In genomic region chr17:50469543-50470431, GRCm38 (mm10) we compare ENCODE assay signal across 7 mouse cellular contexts. TPM values are rescaled to one million over a fixed set of nuclear protein-coding genes. Genes with fewer than 3 reads are reported as not detected.
DNase-seq lines count a peak whose midpoint lies in the region; ATAC-seq and TF ChIP-seq lines count a peak whose summit lies in the region.

No protein-coding gene starts in this region.

- H3K27me3 ChIP-seq in intestine, postnatal 0 days (replicated peaks; ENCODE audit: control insufficient read depth, insufficient read depth, low read length): no peaks in the 10 kb centered on the region
- no peaks in the 10 kb centered on the region for H3K27me3 ChIP-seq in limb, embryonic 12.5 days
- no peaks in the 10 kb centered on the region for H3K27me3 ChIP-seq in midbrain, embryonic 13.5 days
- no peaks in the 10 kb centered on the region for H3K27me3 ChIP-seq in stomach, embryonic 14.5 days (ENCODE audit: control insufficient read depth, insufficient read depth, low read length)

- H3K36me3 ChIP-seq in intestine, postnatal 0 days (ENCODE audit: control insufficient read depth, insufficient read depth): no peaks in the 10 kb centered on the region
- no peaks in the 10 kb centered on the region for H3K36me3 ChIP-seq in limb, embryonic 12.5 days
- H3K36me3 ChIP-seq in midbrain, embryonic 13.5 days: no peaks in the 10 kb centered on the region
- no peaks in the 10 kb centered on the region for H3K36me3 ChIP-seq in stomach, embryonic 14.5 days (ENCODE audit: control insufficient read depth, insufficient read depth, low read length)

- peak overlapping the region; percentile 49 for H3K4me2 ChIP-seq in intestine, postnatal 0 days (replicated peaks; ENCODE audit: low read depth)
- H3K4me2 ChIP-seq in limb, embryonic 12.5 days: peak overlapping the region; percentile 52
- peak overlapping the region; percentile 48 for H3K4me2 ChIP-seq in midbrain, embryonic 13.5 days (replicated peaks)
- peak overlapping the region; percentile 12 for H3K4me2 ChIP-seq in stomach, embryonic 14.5 days (replicated peaks; ENCODE audit: low read depth, low read length)

- 0 out of 2 replicates have a peak overlapping the region, but pooled peaks have one; percentile 11 for H3K4me3 ChIP-seq in intestine, postnatal 0 days (ENCODE audit: low read depth, low read length)
- H3K4me3 ChIP-seq in limb, embryonic 12.5 days (replicated peaks): peak overlapping the region; percentile 19
- H3K4me3 ChIP-seq in midbrain, embryonic 13.5 days (replicated peaks): peak overlapping the region; percentile 28
- no peak overlapping the region for H3K4me3 ChIP-seq in stomach, embryonic 14.5 days (ENCODE audit: low read depth, low read length)

- ATAC-seq in intestine, postnatal 0 days: no peak
- peak; percentile 56; the same call in 1 of the 2 replicates for ATAC-seq in limb, embryonic 12.5 days (ENCODE audit: insufficient number of reproducible peaks, insufficient read depth, low FRiP score, low TSS enrichment, low read depth)
- peak; percentile 86 for ATAC-seq in midbrain, embryonic 13.5 days
- no peak for ATAC-seq in stomach, embryonic 14.5 days (ENCODE audit: insufficient number of reproducible peaks, insufficient read depth, low FRiP score, low read depth)

- peak overlapping the region; percentile 42 for H3K27ac ChIP-seq in intestine, postnatal 0 days (ENCODE audit: low read depth, low read length)
- H3K27ac ChIP-seq in limb, embryonic 12.5 days: peak overlapping the region; percentile 90
- peak overlapping the region; percentile 70 for H3K27ac ChIP-seq in midbrain, embryonic 13.5 days
- H3K27ac ChIP-seq in stomach, embryonic 14.5 days (ENCODE audit: low read length): peak overlapping the region; percentile 70; the same call in 1 of the 2 replicates

- H3K9ac ChIP-seq in intestine, postnatal 0 days (ENCODE audit: low read depth, low read length): no peak overlapping the region
- H3K9ac ChIP-seq in limb, embryonic 12.5 days (replicated peaks): no peak overlapping the region; the same call in 1 of the 2 replicates
- H3K9ac ChIP-seq in midbrain, embryonic 13.5 days (replicated peaks): no peak overlapping the region
- H3K9ac ChIP-seq in stomach, embryonic 14.5 days (replicated peaks; ENCODE audit: low read depth, low read length): no peak overlapping the region

- no peaks in the 10 kb centered on the region for H3K4me1 ChIP-seq in intestine, postnatal 0 days (replicated peaks; ENCODE audit: control insufficient read depth, insufficient read depth, low read length)
- peaks cover 17% of the 10 kb centered on the region for H3K4me1 ChIP-seq in limb, embryonic 12.5 days (replicated peaks)
- peaks cover 18% of the 10 kb centered on the region for H3K4me1 ChIP-seq in midbrain, embryonic 13.5 days (replicated peaks)
- no peaks in the 10 kb centered on the region; the same call in none of the 2 replicates for H3K4me1 ChIP-seq in stomach, embryonic 14.5 days (ENCODE audit: control insufficient read depth, insufficient read depth, low read length)

- DNase-seq in MN1 (ENCODE audit: low spot score): peak; percentile 84
- DNase-seq in c-Kit-positive CD71-negative TER-119-negative erythroid progenitor cells, embryonic 14.5 days (ENCODE audit: low read depth): peak; percentile 46
- DNase-seq in frontal cortex, postnatal 14 days (ENCODE audit: low spot score in 2 of 2): peak; percentile 22 to 28

- H3K9me3 ChIP-seq in intestine, postnatal 0 days (ENCODE audit: control insufficient read depth): no peaks in the 10 kb centered on the region
- H3K9me3 ChIP-seq in limb, embryonic 12.5 days: no peaks in the 10 kb centered on the region
- no peaks in the 10 kb centered on the region for H3K9me3 ChIP-seq in midbrain, embryonic 13.5 days
- no peaks in the 10 kb centered on the region for H3K9me3 ChIP-seq in stomach, embryonic 14.5 days (ENCODE audit: control insufficient read depth, low read depth, low read length)

- WGBS in intestine, postnatal 0 days: 31% methylated on average over 13 of the region's 13 CpGs
- WGBS in limb, embryonic 12.5 days: 26% methylated on average over 13 of the region's 13 CpGs
- 9% methylated on average over 13 of the region's 13 CpGs for WGBS in midbrain, embryonic 13.5 days
- WGBS in stomach, embryonic 14.5 days: 32% methylated on average over 13 of the region's 13 CpGs

- TF ChIP-seq CTCF in intestine, postnatal 0 days (IDR thresholded peaks at IDR 0.05; ENCODE audit: low read depth): no peak

RNA-seq across cellular contexts. Expression of gene Plcl2, which starts 39.4 kb away (rescaled TPM):
- 4.3 and 4.8 TPM in 2 replicates for polyA plus RNA-seq in intestine, postnatal 0 days (2015; fragmentation: Nextera tagmentation; extraction: Ambion mirVana)
- 4.9 and 5.2 TPM in 2 replicates for polyA plus RNA-seq in limb, embryonic 12.5 days (2016; fragmentation: Nextera tagmentation; extraction: Ambion mirVana)
- polyA plus RNA-seq in midbrain, embryonic 13.5 days (2015; fragmentation: Nextera tagmentation; extraction: Ambion mirVana): 7.5 and 8.0 TPM in 2 replicates
- polyA plus RNA-seq in stomach, embryonic 14.5 days (2014; fragmentation: Nextera tagmentation; extraction: Ambion mirVana): 5.1 and 5.9 TPM in 2 replicates

Comparison
In these comparisons a context has a peak if more than half of its experiments do, and no peak if none do; other contexts are left out.
1. DNase-seq: peak in every context shown above with its lines; median percentile 84 in MN1; 46 in c-Kit-positive CD71-negative TER-119-negative erythroid progenitor cells, embryonic 14.5 days; 25 in frontal cortex, postnatal 14 days.
2. ATAC-seq: peak in limb, embryonic 12.5 days (single experiment) and midbrain, embryonic 13.5 days (single experiment); none in intestine, postnatal 0 days (single experiment) and stomach, embryonic 14.5 days (single experiment).
3. Peak in every context shown above with its lines, with median percentiles within 50 percentile points of each other: H3K27ac ChIP-seq and H3K4me2 ChIP-seq.